Mouse (Mus musculus) kidney, adult 2 months (tissue): ENCODE measurements around the gene Jade3. TPM values are rescaled to one million over a fixed set of nuclear protein-coding genes. Genes with fewer than 3 reads are reported as not detected.
A peak's percentile ranks its signal among the peaks of the same experiment; 100 is the strongest.

ENCODE experiments used
- DNase-seq: peaks from one replicate; pipeline ENCODE4 v3.0.0; 2021
- H3K27ac ChIP-seq: fragments of 200-500 bp; 2 replicates; pipeline ENCODE4 v1.5.1; 2012; ENCODE audit warnings: low read depth, low read length, control low read depth, inconsistent platforms; ENCODE audit not compliant: insufficient read depth
- H3K27me3 ChIP-seq: fragments of 200-500 bp; replicated peaks from 2 replicates; pipeline ENCODE4 v1.6.1; 2012; ENCODE audit warnings: mild to moderate bottlenecking, moderate library complexity, low read length, inconsistent platforms; ENCODE audit not compliant: control insufficient read depth, insufficient read depth
- H3K36me3 ChIP-seq: fragments of 200-500 bp; 2 replicates; pipeline ENCODE4 v1.6.1; 2012; ENCODE audit warnings: mild to moderate bottlenecking, moderate library complexity, low read length, inconsistent platforms; ENCODE audit not compliant: control insufficient read depth, insufficient read depth
- H3K4me1 ChIP-seq: fragments of 200-500 bp; 2 replicates; pipeline ENCODE4 v1.6.1; 2011; ENCODE audit warnings: low read length; ENCODE audit not compliant: control insufficient read depth, insufficient read depth
- H3K4me3 ChIP-seq: fragments of 200-500 bp; 2 replicates; pipeline ENCODE4 v1.5.1; 2011; ENCODE audit warnings: mild to moderate bottlenecking, low read depth, low read length, control low read depth; ENCODE audit not compliant: insufficient read depth
- CTCF ChIP-seq: fragments of 200-500 bp; conservative IDR thresholded peaks from 2 replicates; pipeline ENCODE4 v1.5.1; 2011; ENCODE audit warnings: low read depth, mild to moderate bottlenecking, control low read depth, low read length, moderate library complexity, mixed read lengths; ENCODE audit not compliant: insufficient read depth, insufficient read length
- POLR2A ChIP-seq: fragments of 200-500 bp; IDR thresholded peaks from one replicate; pipeline ENCODE4 v1.6.1; 2011; ENCODE audit warnings: low read depth, low read length, control low read depth
- WGBS: fragments of 180-500 bp; shearing (Covaris S2); methylation state at CpG from one replicate; pipeline ENCODE4 v1.1.7; 2018; 5-methylcytosine and 5-hydroxymethylcytosine counted together
- polyA plus RNA-seq: library from polyadenylated mRNA; depleted of rRNA; stranded (reverse); fragments of >200 nt; gene quantifications from 2 replicates; pipeline ENCODE4 v1.2.3, GENCODE M21; 2012; rRNA removed

Jade3 gene
- polyA plus RNA-seq, 1 experiment = 0.84 TPM

- DNase-seq = no peak
- TF ChIP-seq CTCF (no peak), POLR2A (no peak)
- Histone ChIP-seq H3K4me1 (no peaks in the 10 kb centered on the region; the same call in 1 of the 2 replicates), H3K36me3 (no peaks in the 10 kb centered on the region), H3K27ac (peak overlapping the region; percentile 88; the same call in 1 of the 2 replicates), H3K4me3 (no peak overlapping the region), H3K27me3 (no peaks in the 10 kb centered on the region)
- 38% methylated on average over 5 of the region's 5 CpGs for WGBS
These were observed 122.1 kb downstream of the Jade3 start for GRCm38 (mm10) chrX:20547609-20548008.

- peak; percentile 26 for DNase-seq
- Histone ChIP-seq H3K4me1 (no peaks in the 10 kb centered on the region; the same call in 1 of the 2 replicates), H3K27ac (peak overlapping the region; percentile 88), H3K27me3 (no peaks in the 10 kb centered on the region), H3K36me3 (no peaks in the 10 kb centered on the region), H3K4me3 (peak overlapping the region; percentile 57)
- 2% methylated on average over 24 of the region's 24 CpGs for WGBS
- TF ChIP-seq CTCF (no peak), POLR2A (no peak)
These were observed 122.8 kb downstream of the Jade3 start for GRCm38 (mm10) chrX:20548011-20548879.

GRCm38 (mm10) chrX:20548880-20549440 lies 123.5 kb downstream of the Jade3 start:
- no peak overlapping the region for H3K27ac ChIP-seq
- H3K4me3 ChIP-seq = no peak overlapping the region
- TF ChIP-seq CTCF = no peak
- TF ChIP-seq POLR2A = no peak
- H3K27me3 ChIP-seq = no peaks in the 10 kb centered on the region
- no peaks in the 10 kb centered on the region; the same call in 1 of the 2 replicates for H3K4me1 ChIP-seq
- H3K36me3 ChIP-seq = no peaks in the 10 kb centered on the region
- peak; percentile 53 for DNase-seq
- 17% methylated on average over 1 of the region's 1 CpGs for WGBS

- no peaks in the 10 kb centered on the region; the same call in 1 of the 2 replicates for H3K4me1 ChIP-seq
- TF ChIP-seq POLR2A = no peak
- TF ChIP-seq CTCF = no peak
- 64% methylated on average over 3 of the region's 3 CpGs for WGBS
- no peak for DNase-seq
- H3K27me3 ChIP-seq = no peaks in the 10 kb centered on the region
- no peak within 1 kb of the TSS for H3K27ac ChIP-seq
- no peaks in the 10 kb centered on the region for H3K36me3 ChIP-seq
- H3K4me3 ChIP-seq = no peak within 1 kb of the TSS
These were observed 124.0 kb downstream of the Jade3 start, which contains the start of gene Rgn for GRCm38 (mm10) chrX:20549532-20549931. Rgn (plus strand) TSS chrX:20549787.

- Histone ChIP-seq H3K4me1 (no peaks in the 10 kb centered on the region; the same call in 1 of the 2 replicates), H3K36me3 (no peaks in the 10 kb centered on the region), H3K27me3 (no peaks in the 10 kb centered on the region), H3K4me3 (no peak overlapping the region), H3K27ac (no peak overlapping the region)
- no peak for TF ChIP-seq CTCF
- TF ChIP-seq POLR2A = no peak
- 94% methylated on average over 2 of the region's 2 CpGs for WGBS
- DNase-seq = no peak
These were observed 126.7 kb downstream of the Jade3 start for GRCm38 (mm10) chrX:20552199-20552598.

- H3K36me3 ChIP-seq = no peaks in the 10 kb centered on the region
- DNase-seq = peak; percentile 3
- WGBS = 50% methylated on average over 1 of the region's 1 CpGs
- no peaks in the 10 kb centered on the region for H3K4me1 ChIP-seq
- H3K27ac ChIP-seq = no peak overlapping the region
- TF ChIP-seq POLR2A (no peak), CTCF (no peak)
- H3K4me3 ChIP-seq = no peak overlapping the region
- H3K27me3 ChIP-seq = no peaks in the 10 kb centered on the region
These were observed 136.4 kb downstream of the Jade3 start for GRCm38 (mm10) chrX:20561846-20562245.

- Histone ChIP-seq H3K4me3 (no peak overlapping the region), H3K4me1 (no peaks in the 10 kb centered on the region), H3K27me3 (no peaks in the 10 kb centered on the region), H3K36me3 (no peaks in the 10 kb centered on the region), H3K27ac (no peak overlapping the region)
- WGBS = 67% methylated on average over 4 of the region's 4 CpGs
- no peak for DNase-seq
- TF ChIP-seq CTCF = no peak
- no peak for TF ChIP-seq POLR2A
These were observed 138.5 kb downstream of the Jade3 start for GRCm38 (mm10) chrX:20563941-20564340.

Other genes starting within 250 kb of the Jade3 start
- gene Slc9a7, start 133.9 kb upstream of the Jade3 start, polyA plus RNA-seq = 1.2 and 1.9 TPM in 2 replicates
- 5.7 and 7.1 TPM in 2 replicates for gene Rp2, start 61.2 kb upstream of the Jade3 start, polyA plus RNA-seq
- gene Rgn, start 124.1 kb downstream of the Jade3 start, polyA plus RNA-seq = 1.5 and 1.7 TPM in 2 replicates
- gene Rbm10, start 191.8 kb downstream of the Jade3 start, polyA plus RNA-seq = 39.2 and 46.4 TPM in 2 replicates
- gene Ndufb11, start 191.9 kb downstream of the Jade3 start, polyA plus RNA-seq = 325 and 376 TPM in 2 replicates
- 208 and 235 TPM in 2 replicates for gene Uba1, start 232.6 kb downstream of the Jade3 start, polyA plus RNA-seq